In the genomic region with DNA sequence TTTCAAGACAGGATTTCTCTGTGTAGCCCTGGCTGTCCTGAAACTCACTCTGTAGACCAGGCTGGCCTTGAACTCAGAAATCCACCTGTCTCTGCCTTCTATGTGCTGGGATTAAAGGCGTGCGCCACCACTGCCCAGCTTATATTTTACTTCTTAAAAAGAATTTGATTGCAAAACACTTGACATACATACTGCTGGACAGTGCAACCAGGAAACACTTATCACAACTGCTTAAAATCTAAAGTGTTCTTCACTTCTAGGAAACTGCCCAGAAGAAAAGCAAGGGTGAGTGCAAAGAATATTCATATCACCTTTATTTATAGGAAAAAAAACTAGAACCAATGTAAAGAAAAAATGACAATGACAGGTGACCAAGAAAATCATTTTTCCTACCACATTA, we compare ENCODE assay signal across 26 mouse cellular contexts.
"Had no signal": no experiment of that assay in that cellular context is flagged by ENCODE, and none has a peak within 500 bp of the region (broad histone marks: within the 10 kb centered on the region; RNA-seq: fewer than 3 reads in every experiment).

No protein-coding gene starts in this region.

- H3K27me3 ChIP-seq: embryonic facial prominence, embryonic 12.5 days; embryonic facial prominence, embryonic 13.5 days; embryonic facial prominence, embryonic 15.5 days; forebrain, embryonic 12.5 days; forebrain, embryonic 13.5 days; forebrain, embryonic 15.5 days had no signal

- H3K4me2 ChIP-seq: embryonic facial prominence, embryonic 12.5 days; embryonic facial prominence, embryonic 13.5 days; embryonic facial prominence, embryonic 15.5 days; forebrain, embryonic 12.5 days; forebrain, embryonic 13.5 days; forebrain, embryonic 15.5 days had no signal

- DNase-seq: cerebellum, adult 2 months; cerebellum, adult 8-10 months; cerebellum, adult 9-10 months; cerebellum, adult 9-11 months; cerebellum, postnatal 10 days; cerebellum, postnatal 14 days; cerebellum, postnatal 25 days; cerebellum, postnatal 36 days; embryo, embryonic 11 days; forebrain, postnatal 0 days; gastrocnemius, adult 2 months; gastrocnemius, postnatal 10 days; gastrocnemius, postnatal 14 days; gastrocnemius, postnatal 25 days; gastrocnemius, postnatal 36 days had no signal

- H3K27ac ChIP-seq: embryonic facial prominence, embryonic 10.5 days; embryonic facial prominence, embryonic 12.5 days; embryonic facial prominence, embryonic 13.5 days; embryonic facial prominence, embryonic 15.5 days; forebrain, embryonic 10.5 days; forebrain, embryonic 12.5 days; forebrain, embryonic 13.5 days; forebrain, embryonic 15.5 days; gastrocnemius, adult 2 months had no signal

- H3K9ac ChIP-seq: embryonic facial prominence, embryonic 12.5 days; embryonic facial prominence, embryonic 13.5 days; embryonic facial prominence, embryonic 15.5 days; forebrain, embryonic 12.5 days; forebrain, embryonic 13.5 days; forebrain, embryonic 15.5 days; forebrain, postnatal 0 days had no signal

- H3K4me1 ChIP-seq: embryonic facial prominence, embryonic 12.5 days; embryonic facial prominence, embryonic 13.5 days; embryonic facial prominence, embryonic 15.5 days; forebrain, embryonic 10.5 days; forebrain, embryonic 12.5 days; forebrain, embryonic 13.5 days; forebrain, embryonic 15.5 days had no signal

- ATAC-seq: forebrain, embryonic 13.5 days; forebrain, embryonic 14.5 days; forebrain, embryonic 15.5 days; forebrain, embryonic 16.5 days had no signal

- H3K4me3 ChIP-seq: embryonic facial prominence, embryonic 10.5 days; embryonic facial prominence, embryonic 12.5 days; embryonic facial prominence, embryonic 13.5 days; embryonic facial prominence, embryonic 15.5 days; erythroblast, embryonic 14.5 days; forebrain, embryonic 10.5 days; forebrain, embryonic 12.5 days; forebrain, embryonic 13.5 days; forebrain, embryonic 15.5 days; gastrocnemius, adult 2 months had no signal

- H3K9me3 ChIP-seq: embryonic facial prominence, embryonic 10.5 days; embryonic facial prominence, embryonic 12.5 days; embryonic facial prominence, embryonic 13.5 days; embryonic facial prominence, embryonic 15.5 days; forebrain, embryonic 10.5 days; forebrain, embryonic 12.5 days; forebrain, embryonic 13.5 days; forebrain, embryonic 15.5 days had no signal
